Mouse (Mus musculus): ENCODE measurements around the gene Ncstn. TPM values are rescaled to one million over a fixed set of nuclear protein-coding genes. Genes with fewer than 3 reads are reported as not detected.

Gene Ncstn
- total RNA-seq, 2 experiments from 2014 or later, result 45.5 to 50.1 TPM

GRCm38 (mm10) chr1:172082899-172083445 lies 377 bp upstream of the Ncstn start:
- intact Hi-C loops (cut with DNase I), result loop anchor here (1.0 kb wide), 1 partner anchor 293 kb away; the partner anchor contains the start of gene Pigm
- no peak for DNase-seq

GRCm38 (mm10) chr1:172077981-172078380 lies 4.6 kb downstream of the Ncstn start:
- intact Hi-C loops (cut with DNase I), result no loop called here
- no peak for DNase-seq

- intact Hi-C loops (cut with DNase I), result no loop called here
- DNase-seq, result no peak
Observed at GRCm38 (mm10) chr1:172072604-172073003, 10.0 kb downstream of the Ncstn start.

- intact Hi-C loops (cut with DNase I), result no loop called here
- DNase-seq, result no peak
Observed at GRCm38 (mm10) chr1:172071556-172071955, 11.0 kb downstream of the Ncstn start.

GRCm38 (mm10) chr1:172070227-172070626 lies 12.4 kb downstream of the Ncstn start:
- intact Hi-C loops (cut with DNase I), result no loop called here

GRCm38 (mm10) chr1:172064613-172065141 lies 17.9 kb downstream of the Ncstn start:
- intact Hi-C loops (cut with DNase I), result no loop called here
- no peak for DNase-seq

More at GRCm38 (mm10) chr1:172070227-172070626, 12.4 kb downstream of the Ncstn start:
- no peak for DNase-seq

- DNase-seq, result no peak
- intact Hi-C loops (cut with DNase I), result no loop called here
Observed at GRCm38 (mm10) chr1:172063291-172064023, 19.1 kb downstream of the Ncstn start.

- no peak for DNase-seq
- intact Hi-C loops (cut with DNase I), result no loop called here
Observed at GRCm38 (mm10) chr1:172062101-172062500, 20.5 kb downstream of the Ncstn start.

- no peak for DNase-seq
Observed at GRCm38 (mm10) chr1:172061217-172061616, 21.4 kb downstream of the Ncstn start.

GRCm38 (mm10) chr1:172060659-172061058 lies 21.9 kb downstream of the Ncstn start:
- no peak for DNase-seq
- intact Hi-C loops (cut with DNase I), result no loop called here

More at GRCm38 (mm10) chr1:172061217-172061616, 21.4 kb downstream of the Ncstn start:
- intact Hi-C loops (cut with DNase I), result no loop called here

- intact Hi-C loops (cut with DNase I), result no loop called here
- DNase-seq, result no peak
Observed at GRCm38 (mm10) chr1:172058874-172059273, 23.7 kb downstream of the Ncstn start.

- no peak for DNase-seq
- intact Hi-C loops (cut with DNase I), result no loop called here
Observed at GRCm38 (mm10) chr1:172058321-172058720, 24.3 kb downstream of the Ncstn start.

- intact Hi-C loops (cut with DNase I), result no loop called here
- no peak for DNase-seq
Observed at GRCm38 (mm10) chr1:172057491-172057921, 25.1 kb downstream of the Ncstn start, which contains the start of gene Nhlh1. TSS of gene Nhlh1 (minus strand) at chr1:172057573.

GRCm38 (mm10) chr1:172056251-172056650 lies 26.3 kb downstream of the Ncstn start:
- DNase-seq, result no peak
- intact Hi-C loops (cut with DNase I), result no loop called here

- intact Hi-C loops (cut with DNase I), result no loop called here
- DNase-seq, result no peak
Observed at GRCm38 (mm10) chr1:172053541-172054440, 28.8 kb downstream of the Ncstn start.

GRCm38 (mm10) chr1:172052766-172053279 lies 29.8 kb downstream of the Ncstn start:
- intact Hi-C loops (cut with DNase I), result no loop called here
- no peak for DNase-seq

- no peak for DNase-seq
- intact Hi-C loops (cut with DNase I), result loop anchor here (5.0 kb wide), 1 partner anchor 68 kb away; no protein-coding TSS in a partner anchor
Observed at GRCm38 (mm10) chr1:172049131-172049782, 33.3 kb downstream of the Ncstn start.

- intact Hi-C loops (cut with DNase I), result loop anchor here (5.0 kb wide), 1 partner anchor 69 kb away; no protein-coding TSS in a partner anchor
- no peak for DNase-seq
Observed at GRCm38 (mm10) chr1:172048241-172048734, 34.3 kb downstream of the Ncstn start.

- peak; percentile 69 to 75 for DNase-seq
- intact Hi-C loops (cut with DNase I), result loop anchor here (1.0 to 5.0 kb wide), 4 partner anchors 70 to 310 kb away; no protein-coding TSS in a partner anchor
Observed at GRCm38 (mm10) chr1:172046938-172047337, 35.7 kb downstream of the Ncstn start.

All from heart, postnatal 36 days (tissue).